Mouse (Mus musculus): ENCODE data around the gene Lhx8. TPM values are rescaled to one million over a fixed set of nuclear protein-coding genes. Genes with fewer than 3 reads are reported as not detected.

Lhx8 gene
- total and polyA plus RNA-seq, 3 experiments = not detected

GRCm38 (mm10) chr3:154293839-154294490 is 36.5 kb downstream of the Lhx8 start:
- Histone ChIP-seq H3K4me1 (ENCODE audit: control insufficient read depth in 1 of 2, insufficient read depth in 2 of 2) (peaks cover 0 to 18% of the 10 kb centered on the region in 2 experiments; a peak in 2 of 4 replicates), H3K4me2 (ENCODE audit: insufficient read depth, low read depth, poor library complexity, severe bottlenecking) (no peak overlapping the region), H3K27ac (ENCODE audit: insufficient read depth, low read depth) (no peak overlapping the region), H3K36me3 (replicated peaks in 1 of 2; ENCODE audit: control insufficient read depth in 1 of 2, insufficient read depth in 1 of 2, low read length in 1 of 2) (no peaks in the 10 kb centered on the region), H3K27me3 (replicated peaks) (no peaks in the 10 kb centered on the region), H3K79me2 (replicated peaks; ENCODE audit: control insufficient read depth, extremely low read depth, insufficient read depth, poor library complexity, severe bottlenecking) (no peaks in the 10 kb centered on the region), H3K9me3 (replicated peaks; ENCODE audit: low read length) (no peaks in the 10 kb centered on the region), H3K9ac (ENCODE audit: insufficient read depth, low read depth) (no peak overlapping the region), H3K4me3 (replicated peaks in 1 of 3; ENCODE audit: low read depth in 2 of 3, low read length in 2 of 3, poor library complexity in 1 of 3) (no peak overlapping the region)
- in situ Hi-C loops (cut with MboI; ENCODE audit: low pct_ligation_motif_present, low pct_unique_long_range_greater_than_20kb, low sequenced_read_pairs) (no loop called here), dilution Hi-C loops (cut with MboI; ENCODE audit: extremely low pct_ligation_motif_present, extremely low pct_unique_long_range_greater_than_20kb, low sequenced_read_pairs) (no loop called here)
- DNase-seq (ENCODE audit: extremely low read depth) = no peak
- TF ChIP-seq MAFK (IDR thresholded peaks at IDR 0.05; ENCODE audit: insufficient replicate concordance, low read length) (no peak), E2F4 (IDR thresholded peaks at IDR 0.05; ENCODE audit: insufficient replicate concordance, low read depth, low read length) (no peak), BHLHE40 (IDR thresholded peaks at IDR 0.05; ENCODE audit: low read depth, low read length) (no peak), CHD2 (IDR thresholded peaks at IDR 0.05; ENCODE audit: low read length) (no peak), MYC (IDR thresholded peaks at IDR 0.05; ENCODE audit: low read depth, low read length) (no peak), TCF12 (IDR thresholded peaks at IDR 0.05; ENCODE audit: low read depth, low read length) (no peak), ZC3H11A (IDR thresholded peaks at IDR 0.05; ENCODE audit: low read depth, low read length) (no peak), HCFC1 (IDR thresholded peaks at IDR 0.05; ENCODE audit: low read depth, low read length) (no peak), MXI1 (IDR thresholded peaks at IDR 0.05; ENCODE audit: low read depth, low read length) (no peak), RCOR1 (conservative IDR thresholded peaks at IDR 0.05; ENCODE audit: low read depth, low read length) (no peak), JUND (conservative IDR thresholded peaks at IDR 0.05; ENCODE audit: low read depth, low read length) (no peak), NELFE (IDR thresholded peaks at IDR 0.05; ENCODE audit: low read depth, low read length) (no peak), IRF4 (IDR thresholded peaks at IDR 0.05; ENCODE audit: low read depth, low read length) (no peak), USF2 (conservative IDR thresholded peaks at IDR 0.05; ENCODE audit: low read depth, low read length) (no peak), USF1 (IDR thresholded peaks at IDR 0.05; ENCODE audit: low read depth, low read length) (no peak), MEF2A (IDR thresholded peaks at IDR 0.05; ENCODE audit: borderline replicate concordance, low read depth, low read length) (no peak)

GRCm38 (mm10) chr3:154292126-154292525 is 38.3 kb downstream of the Lhx8 start:
- Histone ChIP-seq H3K9ac (ENCODE audit: insufficient read depth, low read depth) (no peak overlapping the region), H3K27me3 (replicated peaks) (no peaks in the 10 kb centered on the region), H3K9me3 (replicated peaks; ENCODE audit: low read length) (no peaks in the 10 kb centered on the region), H3K4me3 (replicated peaks in 1 of 3; ENCODE audit: low read depth in 2 of 3, low read length in 2 of 3, poor library complexity in 1 of 3) (no peak overlapping the region), H3K4me2 (ENCODE audit: insufficient read depth, low read depth, poor library complexity, severe bottlenecking) (no peak overlapping the region), H3K4me1 (ENCODE audit: control insufficient read depth in 1 of 2, insufficient read depth in 2 of 2) (peaks cover 7 to 36% of the 10 kb centered on the region in 2 experiments), H3K36me3 (replicated peaks in 1 of 2; ENCODE audit: control insufficient read depth in 1 of 2, insufficient read depth in 1 of 2, low read length in 1 of 2) (no peaks in the 10 kb centered on the region), H3K79me2 (replicated peaks; ENCODE audit: control insufficient read depth, extremely low read depth, insufficient read depth, poor library complexity, severe bottlenecking) (no peaks in the 10 kb centered on the region), H3K27ac (ENCODE audit: insufficient read depth, low read depth) (no peak overlapping the region)
- no peak for TF ChIP-seq JUND (conservative IDR thresholded peaks at IDR 0.05; ENCODE audit: low read depth, low read length)
- TF ChIP-seq ETS1 (conservative IDR thresholded peaks at IDR 0.05; ENCODE audit: low read depth, low read length) = no peak
- TF ChIP-seq NRF1 (IDR thresholded peaks at IDR 0.05; ENCODE audit: low read depth, low read length) = no peak
- TF ChIP-seq POLR2A (IDR thresholded peaks at IDR 0.05; ENCODE audit: low read depth, low read length) = no peak
- no peak for TF ChIP-seq CHD2 (IDR thresholded peaks at IDR 0.05; ENCODE audit: low read length)
- no peak for DNase-seq (ENCODE audit: extremely low read depth)
- in situ Hi-C loops (cut with MboI; ENCODE audit: low pct_ligation_motif_present, low pct_unique_long_range_greater_than_20kb, low sequenced_read_pairs) = no loop called here
- dilution Hi-C loops (cut with MboI; ENCODE audit: extremely low pct_ligation_motif_present, extremely low pct_unique_long_range_greater_than_20kb, low sequenced_read_pairs) = no loop called here
